Mouse (Mus musculus) kidney, adult 9 months (tissue): ENCODE measurements around the gene Ttf2.
A peak's percentile ranks its signal among the peaks of the same experiment; 100 is the strongest.

ENCODE experiments used
- DNase-seq: peaks from one replicate; pipeline ENCODE4 v3.0.0; 2022

Gene Ttf2

GRCm38 (mm10) chr3:100969176-100969917, at the start of gene Ttf2:
Gene Ttf2 (minus strand): TSS chr3:100969663.
- peak; percentile 95 for DNase-seq

DNA sequence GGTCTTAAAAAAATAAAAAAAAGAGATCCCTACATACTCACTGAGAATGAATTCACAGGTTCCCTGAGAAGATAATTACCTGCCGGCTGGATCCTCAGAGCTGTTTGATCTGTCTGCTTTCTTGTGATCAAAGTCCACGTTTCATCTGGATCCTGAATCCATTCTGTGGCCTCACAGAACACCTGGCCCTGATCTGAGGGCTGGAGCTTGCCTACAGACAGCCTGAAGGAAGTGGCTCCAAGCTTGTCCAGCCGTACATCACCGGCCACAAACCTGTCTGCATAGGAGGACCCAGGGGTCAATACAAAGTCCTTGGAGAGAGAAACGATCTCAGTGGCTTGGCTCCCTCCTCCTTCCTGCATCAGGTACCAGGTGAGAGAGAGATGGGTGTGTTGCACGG, 49.0 kb upstream of the Ttf2 start:
- DNase-seq, result no peak

GRCm38 (mm10) chr3:101016050-101016449, 46.6 kb upstream of the Ttf2 start:
- no peak for DNase-seq

DNA sequence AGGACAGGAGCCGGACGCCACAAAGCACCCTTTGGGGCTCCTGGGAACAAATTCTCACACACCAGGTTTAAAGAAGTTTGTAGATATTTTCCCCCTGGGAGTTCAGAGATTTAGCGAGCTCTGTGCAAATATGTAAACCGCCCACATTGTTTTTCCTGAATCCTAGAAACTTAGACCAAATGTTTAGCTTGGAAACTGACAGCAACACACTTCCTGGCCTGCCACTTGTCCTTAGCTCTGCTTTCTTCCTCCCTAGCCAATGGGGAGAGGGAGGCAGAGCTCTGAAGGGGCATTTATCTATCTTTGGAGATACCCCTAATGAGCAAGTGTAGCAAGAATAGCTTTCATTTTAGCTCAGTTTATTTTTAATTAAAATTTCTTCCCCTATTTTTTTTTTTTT, 45.8 kb upstream of the Ttf2 start:
- no peak for DNase-seq

- no peak for DNase-seq
These were observed 44.1 kb upstream of the Ttf2 start for GRCm38 (mm10) chr3:101013536-101013935.

GRCm38 (mm10) chr3:101013005-101013404, 43.5 kb upstream of the Ttf2 start:
- DNase-seq, result no peak

DNA sequence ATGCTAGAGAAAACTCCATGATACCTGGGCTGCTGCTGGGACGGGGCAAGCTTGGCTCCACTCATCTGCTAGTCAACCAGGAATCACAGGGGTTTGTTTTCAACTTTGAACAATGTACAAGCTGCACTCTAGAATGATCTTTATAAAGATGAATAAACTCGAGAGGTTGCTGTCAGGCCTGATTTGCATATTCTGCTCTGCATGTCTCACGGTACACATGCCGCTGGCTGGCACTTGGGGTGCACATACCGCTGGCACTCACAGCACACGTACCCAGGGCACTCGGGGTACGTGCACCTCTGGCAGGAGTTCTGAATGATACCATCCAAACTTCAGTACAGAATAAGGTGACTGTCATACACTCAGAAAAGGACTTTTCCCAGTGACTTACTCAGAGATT, 43.1 kb upstream of the Ttf2 start:
- no peak for DNase-seq

- peak; percentile 6 for DNase-seq
These were observed 42.7 kb upstream of the Ttf2 start for GRCm38 (mm10) chr3:101012131-101012571.

GRCm38 (mm10) chr3:101011203-101011600, 41.7 kb upstream of the Ttf2 start:
- DNase-seq, result no peak

DNA sequence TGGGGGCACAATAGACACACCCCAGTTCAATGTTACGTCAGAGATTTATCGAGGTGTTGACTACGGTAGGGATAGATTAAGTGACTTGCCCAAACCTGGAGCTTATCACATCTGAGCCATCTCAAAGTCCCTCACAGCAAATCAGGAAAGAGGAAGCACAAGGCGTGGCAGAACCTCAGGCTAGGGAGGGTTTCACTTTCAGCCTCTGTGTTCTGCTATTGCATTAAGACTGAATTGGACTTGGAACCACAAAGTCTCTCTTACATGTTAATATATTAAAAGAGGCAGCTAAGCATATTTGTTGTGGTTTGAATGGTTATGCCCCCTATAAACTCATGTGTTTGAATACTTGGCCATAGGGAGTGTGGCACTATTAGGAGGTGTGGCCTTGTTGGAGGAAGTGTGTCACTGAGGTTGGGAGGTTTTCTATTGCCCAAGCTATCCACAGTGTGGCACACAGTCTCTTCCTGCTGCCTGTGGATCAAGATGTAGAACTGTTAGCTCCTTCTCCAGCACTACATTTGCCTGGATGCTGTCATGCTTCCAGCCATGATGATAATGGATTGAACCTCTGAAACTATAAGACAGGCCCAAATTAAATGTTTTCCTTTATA, 41.2 kb upstream of the Ttf2 start:
- DNase-seq, result peak; percentile 7

DNA sequence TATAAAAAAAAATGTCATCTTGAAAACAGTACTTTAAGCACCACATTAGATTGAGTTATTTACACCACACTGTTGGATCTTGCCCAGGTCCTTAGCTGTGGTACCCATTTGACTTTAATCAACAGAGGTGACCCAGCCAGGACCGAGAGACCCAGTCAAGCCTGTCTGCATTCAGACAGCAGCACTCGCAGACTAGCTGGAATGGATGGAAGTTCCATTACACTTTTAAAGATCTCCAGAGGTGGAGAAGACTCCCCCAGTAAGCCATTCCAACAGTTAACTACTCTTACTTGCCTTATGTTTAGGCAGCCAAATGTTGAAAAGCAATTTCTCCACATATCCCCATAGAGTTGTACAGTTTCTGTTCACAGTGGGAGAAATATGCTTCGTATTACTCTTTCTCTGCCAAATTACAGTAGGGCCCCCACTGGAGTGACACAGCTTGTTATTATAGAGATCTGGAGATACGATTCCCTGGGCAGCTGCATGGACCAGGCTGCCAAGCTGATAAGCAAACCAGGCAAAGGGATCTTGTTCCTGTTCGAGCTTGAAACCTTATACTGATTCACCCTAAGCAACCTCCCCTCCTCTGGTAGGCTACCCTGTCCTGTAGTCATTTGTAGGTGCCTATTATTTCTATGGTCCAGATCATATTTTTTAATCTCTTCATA, 37.8 kb upstream of the Ttf2 start:
- DNase-seq, result no peak

- DNase-seq, result no peak
These were observed 35.9 kb upstream of the Ttf2 start for GRCm38 (mm10) chr3:101005392-101005791.

GRCm38 (mm10) chr3:101003575-101004356, 34.3 kb upstream of the Ttf2 start:
- no peak for DNase-seq

DNA sequence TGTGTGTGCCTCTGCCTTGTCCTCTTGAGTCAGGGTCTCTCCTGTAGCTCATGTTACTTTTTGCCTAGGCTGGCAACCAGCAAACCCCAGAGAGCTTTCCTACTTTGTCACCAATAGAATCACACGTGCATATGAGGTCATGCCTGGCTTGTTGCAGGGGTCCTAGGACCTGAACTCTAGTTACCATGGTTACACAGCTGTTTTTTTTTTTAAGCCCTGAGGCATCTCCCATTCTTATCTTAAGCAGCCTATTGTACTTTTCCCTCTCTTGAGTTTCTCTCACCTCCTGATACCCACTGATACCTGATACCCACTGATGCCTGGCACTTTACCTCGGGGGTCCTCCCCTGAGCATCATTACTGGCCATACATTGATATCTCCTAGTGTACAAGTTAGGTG, 30.3 kb upstream of the Ttf2 start:
- DNase-seq, result no peak

- peak; percentile 74 for DNase-seq
These were observed 29.5 kb upstream of the Ttf2 start for GRCm38 (mm10) chr3:100998904-100999340.

DNA sequence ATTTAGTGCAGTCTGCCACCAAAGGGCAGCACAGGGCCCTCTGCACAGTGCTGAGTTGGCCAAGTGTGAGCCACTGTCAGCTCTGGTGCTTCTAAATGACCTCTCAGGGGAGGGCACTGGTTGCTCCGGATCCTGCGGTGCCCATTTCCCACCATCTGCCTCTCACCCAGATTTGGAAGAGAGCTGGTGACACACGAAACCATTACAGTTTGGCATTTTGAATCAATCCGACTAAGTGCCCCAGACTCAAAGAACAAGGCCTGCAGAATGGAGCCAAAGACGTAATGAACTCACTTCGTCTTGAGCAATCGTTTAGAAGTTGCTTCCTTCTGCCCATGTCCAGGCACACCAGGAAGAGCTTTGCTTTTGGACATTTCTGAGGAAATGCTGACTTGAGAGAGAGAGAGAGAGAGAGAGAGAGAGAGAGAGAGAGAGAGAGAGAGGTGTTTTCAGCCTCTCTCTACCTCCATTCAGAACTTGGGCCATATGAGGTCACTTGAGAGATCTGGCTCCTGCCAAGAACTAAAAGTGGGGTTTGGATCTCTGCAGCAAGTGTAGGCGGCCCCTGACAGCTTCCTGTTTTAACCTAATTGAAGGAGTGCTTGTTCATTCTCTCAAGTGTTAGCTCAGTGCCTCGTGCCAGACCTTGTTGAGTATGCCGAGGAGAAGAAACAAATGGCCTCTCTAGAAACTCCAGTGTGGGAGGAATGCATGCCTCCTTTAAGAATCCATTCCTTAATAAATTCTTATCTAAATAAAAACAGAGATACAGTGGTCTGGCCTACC, 28.5 kb upstream of the Ttf2 start:
- DNase-seq, result no peak

GRCm38 (mm10) chr3:100994252-100994651, 24.8 kb upstream of the Ttf2 start:
- DNase-seq, result no peak

DNA sequence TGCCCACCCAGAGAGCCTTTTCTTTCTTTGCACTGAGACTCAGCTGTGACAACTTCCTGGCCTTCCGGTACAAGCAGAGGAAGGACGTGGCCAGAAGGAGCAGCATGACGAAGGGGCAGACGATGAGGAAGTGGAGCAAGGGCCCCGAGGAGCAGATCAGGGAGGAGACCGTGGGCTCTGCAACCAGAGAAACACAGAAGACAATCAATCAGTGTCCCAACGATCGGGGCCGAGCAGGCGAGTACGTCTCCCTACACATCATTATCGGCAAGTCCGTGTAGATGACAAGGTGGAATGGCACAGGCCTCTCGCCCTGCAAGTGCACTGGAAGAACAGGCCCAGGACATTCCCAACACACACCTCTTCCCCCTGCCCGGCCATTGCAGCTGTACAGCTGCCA, 24.3 kb upstream of the Ttf2 start:
- peak; percentile 10 for DNase-seq

GRCm38 (mm10) chr3:100993158-100993557, 23.7 kb upstream of the Ttf2 start:
- no peak for DNase-seq

DNA sequence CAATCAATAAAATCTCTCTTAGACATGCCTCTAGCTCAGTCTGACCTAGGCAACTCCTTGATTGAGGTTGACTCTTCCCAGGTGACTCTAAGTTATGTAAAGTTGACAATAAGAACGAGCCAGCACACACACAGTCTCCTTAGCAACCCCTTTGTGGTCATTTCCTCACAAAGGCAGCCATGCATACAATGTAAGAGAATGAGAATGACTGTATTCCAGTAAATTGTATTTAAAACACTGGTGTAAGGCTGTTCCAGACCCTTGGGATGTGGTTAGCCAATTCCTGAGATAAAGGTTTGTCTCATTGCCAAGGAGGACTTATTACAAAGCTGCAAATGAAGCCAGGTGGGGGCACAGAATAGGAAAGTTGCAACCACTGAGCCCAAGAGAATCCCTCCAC, 20.8 kb upstream of the Ttf2 start:
- no peak for DNase-seq

DNA sequence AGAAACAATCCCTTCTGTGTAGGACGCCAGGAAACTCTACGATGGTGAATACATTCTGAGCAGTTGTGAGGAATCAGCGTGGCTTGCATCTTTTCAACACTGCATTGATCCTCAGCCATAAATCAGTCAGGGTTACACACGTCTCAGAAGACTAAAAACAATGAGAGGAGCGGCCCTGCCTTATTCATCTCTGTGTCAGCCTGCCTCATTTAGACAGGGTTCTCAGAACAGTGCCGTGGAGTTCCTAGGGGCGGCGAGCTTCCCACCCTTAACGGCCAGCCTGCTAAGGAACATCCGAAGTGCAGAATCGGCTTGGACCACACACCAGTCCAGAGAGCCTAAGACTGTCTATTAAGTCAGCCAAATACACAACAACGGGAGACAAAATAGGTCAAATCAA, 20.0 kb upstream of the Ttf2 start:
- DNase-seq, result no peak

- no peak for DNase-seq
These were observed 9.8 kb upstream of the Ttf2 start for GRCm38 (mm10) chr3:100979290-100979689.
